Mouse (Mus musculus) thymus, adult 2 months (tissue): ENCODE data around the gene 1700023F06Rik. TPM values are rescaled to one million over a fixed set of nuclear protein-coding genes. Genes with fewer than 3 reads are reported as not detected.
"Not testable (repeated sequence)": the region's sequence is repeated elsewhere in the genome, so short reads cannot be mapped to it uniquely, and the experiment has no call there.

Source experiments
- DNase-seq: peaks from one replicate; pipeline ENCODE4 v3.0.0; 2021
- H3K27ac ChIP-seq: fragments of 200-500 bp; 2 replicates; pipeline ENCODE4 v1.5.1; 2012; ENCODE audit warnings: low read length, control low read depth; ENCODE audit not compliant: control insufficient read depth, insufficient read depth
- H3K27me3 ChIP-seq: fragments of 200-500 bp; 2 replicates; pipeline ENCODE4 v1.6.1; 2012; ENCODE audit warnings: mild to moderate bottlenecking, low read length, moderate library complexity, mixed read lengths; ENCODE audit not compliant: control insufficient read depth, insufficient read depth
- H3K36me3 ChIP-seq: fragments of 200-500 bp; 2 replicates; pipeline ENCODE4 v1.6.1; 2012; ENCODE audit warnings: mild to moderate bottlenecking, low read length, moderate library complexity; ENCODE audit not compliant: control insufficient read depth, insufficient read depth
- H3K4me1 ChIP-seq: fragments of 200-500 bp; replicated peaks from 2 replicates; pipeline ENCODE4 v1.6.1; 2012; ENCODE audit warnings: low read length; ENCODE audit not compliant: control insufficient read depth, insufficient read depth
- H3K4me3 ChIP-seq: fragments of 200-500 bp; 2 replicates; pipeline ENCODE4 v1.5.1; 2012; ENCODE audit warnings: mild to moderate bottlenecking, low read length, control low read depth, moderate library complexity; ENCODE audit not compliant: control insufficient read depth, insufficient read depth
- CTCF ChIP-seq: fragments of 200-500 bp; IDR thresholded peaks from 2 replicates; pipeline ENCODE4 v1.5.1; 2012; ENCODE audit warnings: mild to moderate bottlenecking, control low read depth, low read length, moderate library complexity, borderline replicate concordance; ENCODE audit not compliant: control insufficient read depth, poor library complexity, insufficient read depth; ENCODE audit errors: extremely low read depth
- POLR2A ChIP-seq: fragments of 200-500 bp; IDR thresholded peaks from 2 replicates; pipeline ENCODE4 v1.6.1; 2012; ENCODE audit warnings: mild to moderate bottlenecking, low read length, control low read depth, moderate library complexity; ENCODE audit not compliant: control insufficient read depth, poor library complexity, insufficient read depth; ENCODE audit errors: extremely low read depth
- WGBS: fragments of 180-500 bp; shearing (Covaris S2); methylation state at CpG from one replicate; pipeline ENCODE4 v1.1.7; 2018; 5-methylcytosine and 5-hydroxymethylcytosine counted together
- polyA plus RNA-seq: library from polyadenylated mRNA; depleted of rRNA; stranded (reverse); fragments of >200 nt; gene quantifications from 2 replicates; pipeline ENCODE4 v1.2.3, GENCODE M21; 2012

Gene 1700023F06Rik
- polyA plus RNA-seq, 1 experiment, result 0.35 TPM

GRCm38 (mm10) chr11:103223951-103224456 lies 15.6 kb upstream of the 1700023F06Rik start:
- H3K27me3 ChIP-seq, result no peaks in the 10 kb centered on the region
- H3K36me3 ChIP-seq, result peaks cover 43% of the 10 kb centered on the region
- 93% methylated on average over 18 of the region's 18 CpGs for WGBS
- TF ChIP-seq POLR2A (no peak), CTCF (no peak)
- no peaks in the 10 kb centered on the region for H3K4me1 ChIP-seq
- H3K4me3 ChIP-seq, result no peak overlapping the region
- DNase-seq, result no peak
- no peak overlapping the region for H3K27ac ChIP-seq

GRCm38 (mm10) chr11:103223444-103223843 lies 15.1 kb upstream of the 1700023F06Rik start:
- Histone ChIP-seq H3K27me3 (no peaks in the 10 kb centered on the region), H3K4me3 (no peak overlapping the region), H3K27ac (no peak overlapping the region), H3K4me1 (peaks cover 2% of the 10 kb centered on the region), H3K36me3 (peaks cover 43% of the 10 kb centered on the region)
- 95% methylated on average over 10 of the region's 10 CpGs for WGBS
- no peak for DNase-seq
- TF ChIP-seq POLR2A (no peak), CTCF (no peak)

GRCm38 (mm10) chr11:103222718-103223117 lies 14.4 kb upstream of the 1700023F06Rik start:
- not testable (repeated sequence) for DNase-seq
- peaks cover 42% of the 10 kb centered on the region for H3K36me3 ChIP-seq
- WGBS, result 78% methylated on average over 4 of the region's 4 CpGs

GRCm38 (mm10) chr11:103221437-103221836 lies 13.1 kb upstream of the 1700023F06Rik start:
- H3K36me3 ChIP-seq, result peaks cover 29% of the 10 kb centered on the region

More at GRCm38 (mm10) chr11:103222718-103223117, 14.4 kb upstream of the 1700023F06Rik start:
- H3K27me3 ChIP-seq, H3K4me3 ChIP-seq, H3K4me1 ChIP-seq, H3K27ac ChIP-seq: not testable (repeated sequence)

GRCm38 (mm10) chr11:103219995-103220394 lies 11.6 kb upstream of the 1700023F06Rik start:
- H3K4me1 ChIP-seq, result peaks cover 8% of the 10 kb centered on the region
- 89% methylated on average over 4 of the region's 4 CpGs for WGBS

More at GRCm38 (mm10) chr11:103221437-103221836, 13.1 kb upstream of the 1700023F06Rik start:
- DNase-seq, result no peak
- H3K27me3 ChIP-seq, result no peaks in the 10 kb centered on the region
- TF ChIP-seq CTCF (no peak), POLR2A (no peak)
- 91% methylated on average over 6 of the region's 6 CpGs for WGBS
- H3K27ac ChIP-seq, result no peak overlapping the region
- H3K4me3 ChIP-seq, result no peak overlapping the region
- H3K4me1 ChIP-seq, result peaks cover 8% of the 10 kb centered on the region

GRCm38 (mm10) chr11:103219259-103219658 lies 10.9 kb upstream of the 1700023F06Rik start:
- H3K4me3 ChIP-seq, result no peak overlapping the region
- no peaks in the 10 kb centered on the region for H3K27me3 ChIP-seq
- WGBS, result 99% methylated on average over 5 of the region's 5 CpGs
- DNase-seq, result no peak
- H3K36me3 ChIP-seq, result peaks cover 8% of the 10 kb centered on the region
- TF ChIP-seq POLR2A (no peak), CTCF (no peak)
- H3K27ac ChIP-seq, result no peak overlapping the region
- peaks cover 8% of the 10 kb centered on the region for H3K4me1 ChIP-seq

More at GRCm38 (mm10) chr11:103219995-103220394, 11.6 kb upstream of the 1700023F06Rik start:
- no peaks in the 10 kb centered on the region for H3K27me3 ChIP-seq
- TF ChIP-seq CTCF, result no peak
- TF ChIP-seq POLR2A, result no peak
- DNase-seq, result no peak
- no peak overlapping the region for H3K4me3 ChIP-seq
- peaks cover 15% of the 10 kb centered on the region for H3K36me3 ChIP-seq
- no peak overlapping the region for H3K27ac ChIP-seq

GRCm38 (mm10) chr11:103218517-103218901 lies 10.2 kb upstream of the 1700023F06Rik start:
- no peak for TF ChIP-seq POLR2A
- no peak for TF ChIP-seq CTCF
- peak overlapping the region; percentile 80 for H3K4me3 ChIP-seq
- H3K4me1 ChIP-seq, result peaks cover 8% of the 10 kb centered on the region
- peaks cover 4% of the 10 kb centered on the region for H3K36me3 ChIP-seq
- 38% methylated on average over 6 of the region's 6 CpGs for WGBS
- no peak for DNase-seq
- H3K27ac ChIP-seq, result no peak overlapping the region
- no peaks in the 10 kb centered on the region for H3K27me3 ChIP-seq
